Mouse (Mus musculus) C2C12 (cell line): ENCODE measurements around the gene Tagln.

Experiments
- CEBPB ChIP-seq: IDR thresholded peaks from one replicate; pipeline ENCODE4 v1.6.1; 2011; ENCODE audit warnings: low read depth, mild to moderate bottlenecking, control low read depth, moderate library complexity
- CTCF ChIP-seq: IDR thresholded peaks from one replicate; pipeline ENCODE4 v1.5.1; 2011; ENCODE audit not compliant: control insufficient read depth, insufficient read depth, insufficient read length
- MYOD1 ChIP-seq: IDR thresholded peaks from one replicate; pipeline ENCODE4 v1.6.1; 2011; ENCODE audit warnings: low read depth; ENCODE audit not compliant: control insufficient read depth, insufficient read length
- USF1 ChIP-seq: IDR thresholded peaks from one replicate; pipeline ENCODE4 v1.6.1; 2011; ENCODE audit warnings: low read depth, mild to moderate bottlenecking, control low read depth, moderate library complexity

DNA sequence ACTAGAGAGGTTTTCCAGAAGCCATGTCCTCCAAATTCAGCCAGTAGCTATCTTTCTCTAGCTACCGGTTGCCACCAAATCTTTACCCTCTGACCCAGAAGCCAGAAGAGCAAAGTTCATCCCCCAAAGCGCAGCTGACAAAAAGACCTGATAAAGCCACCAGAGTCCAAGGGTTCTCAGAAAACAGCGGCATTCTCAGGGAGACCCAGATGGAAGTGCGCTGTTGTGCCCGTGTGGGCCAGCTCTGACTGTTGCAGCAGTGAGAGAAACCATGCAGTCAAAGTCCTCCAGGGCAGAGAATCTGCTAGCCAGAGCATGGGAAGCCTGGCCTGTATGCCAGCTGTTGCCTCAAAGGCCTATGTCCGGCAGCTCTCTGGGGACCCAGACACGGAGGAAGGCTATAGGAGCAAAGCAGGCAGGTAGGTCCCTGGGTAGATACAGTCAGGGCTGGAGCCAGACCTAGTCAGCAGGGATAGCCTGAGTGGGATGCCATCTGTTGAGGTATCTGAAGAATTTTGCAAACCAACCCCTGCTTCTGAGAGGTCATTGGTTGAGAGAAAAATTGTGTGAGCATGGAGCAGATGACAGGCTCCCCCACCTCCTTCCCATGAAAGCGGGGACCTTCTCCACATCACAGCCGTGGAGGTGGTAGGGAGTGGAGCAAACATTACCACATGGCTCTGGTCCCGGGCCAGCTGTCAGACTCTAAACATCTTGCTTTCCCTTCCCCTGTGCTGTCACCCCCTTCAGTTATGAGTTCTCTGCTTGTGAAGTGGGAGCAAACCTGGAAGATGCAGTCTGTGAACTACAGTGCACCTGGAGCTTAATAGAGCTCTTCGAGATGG, 3.1 kb downstream of the Tagln start:
- no peak for TF ChIP-seq CEBPB
- no peak for TF ChIP-seq MYOD1
- no peak for TF ChIP-seq CTCF
- TF ChIP-seq USF1, result no peak
